Mouse (Mus musculus) ES-Bruce4 (cell line): ENCODE results near the gene Pgam5.

Experiments used
- CTCF ChIP-seq: IDR thresholded peaks from one replicate; pipeline ENCODE4 v1.8.1; 2011; ENCODE audit warnings: low read depth, low read length
- EP300 ChIP-seq: IDR thresholded peaks from 2 replicates; pipeline ENCODE4 v1.6.1; 2011; ENCODE audit warnings: low read depth, low read length; ENCODE audit not compliant: insufficient read depth
- POLR2A ChIP-seq: IDR thresholded peaks from one replicate; pipeline ENCODE4 v1.8.1; 2011; ENCODE audit warnings: low read length; ENCODE audit not compliant: insufficient read depth

GRCm38 (mm10) chr5:110266941-110267340, 2.8 kb downstream of the Pgam5 start:
- no peak for TF ChIP-seq CTCF
- no peak for TF ChIP-seq POLR2A
- no peak for TF ChIP-seq EP300
